Mouse (Mus musculus): Measurements from ENCODE around the gene Cyp2d10.

The Cyp2d10 gene

DNA sequence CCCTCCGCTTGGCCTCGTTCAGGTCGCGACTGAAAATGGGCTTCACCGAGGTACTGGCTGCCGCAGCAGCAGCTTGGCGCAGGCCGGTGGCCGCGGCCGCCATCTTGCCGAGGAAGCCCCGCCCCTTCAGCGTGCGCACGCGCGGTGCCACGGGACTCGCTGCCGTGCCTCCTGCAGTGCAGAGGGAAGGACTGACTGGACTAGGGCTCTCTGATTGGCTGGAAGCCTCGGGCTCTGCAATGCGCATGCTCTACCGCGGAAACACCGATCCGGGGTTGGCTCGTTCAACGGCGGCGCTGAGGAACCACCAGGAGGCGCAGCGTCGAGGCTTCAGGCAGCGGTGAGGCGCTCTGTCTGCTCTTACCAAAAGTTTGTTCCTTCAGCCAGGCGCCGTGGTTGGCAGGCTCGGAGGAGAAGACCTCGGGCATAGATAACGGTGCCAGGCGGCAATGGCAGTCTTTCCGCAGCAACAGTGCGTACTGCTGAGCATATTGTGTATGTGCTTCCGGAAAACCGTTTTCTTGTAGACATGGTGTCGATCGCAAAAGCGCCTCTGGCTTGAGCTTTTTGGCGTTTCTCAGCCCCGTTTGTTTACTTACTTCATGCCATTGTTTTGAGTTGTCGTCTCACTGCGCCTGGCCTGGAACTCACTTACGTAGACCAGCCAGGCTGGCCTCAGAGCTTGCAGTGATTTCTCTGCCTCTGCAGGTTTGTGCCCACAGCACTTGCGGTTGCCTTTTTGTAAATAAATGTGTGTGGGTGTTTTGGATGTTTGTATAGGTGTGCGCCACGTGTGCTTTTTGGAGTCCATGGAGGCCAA, 52.7 kb downstream of the Cyp2d10 start, which contains the start of gene Ndufa6:
Gene Ndufa6 (minus strand): TSS at position 197 of the 820 bp plus-strand sequence.
- DNase-seq, result peak; percentile 98

DNA sequence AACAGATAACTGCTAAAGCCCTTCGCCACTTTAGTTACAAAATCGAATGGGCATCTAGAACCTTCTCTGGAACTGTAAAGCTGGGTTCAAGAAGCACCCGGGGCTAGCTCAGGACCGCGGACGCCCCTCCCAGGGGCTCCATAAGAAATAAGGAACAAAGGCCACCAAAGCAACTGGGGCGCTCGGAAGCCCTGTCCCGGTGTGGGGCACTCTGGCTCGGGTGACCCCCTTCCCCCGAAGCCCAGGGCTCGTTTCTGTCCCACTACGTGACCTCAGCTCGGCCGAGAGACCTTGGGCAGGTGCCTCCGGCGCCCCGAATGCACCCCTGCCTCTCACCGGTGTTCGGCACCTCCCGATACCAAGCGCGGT, 53.3 kb downstream of the Cyp2d10 start:
- no peak for DNase-seq

DNA sequence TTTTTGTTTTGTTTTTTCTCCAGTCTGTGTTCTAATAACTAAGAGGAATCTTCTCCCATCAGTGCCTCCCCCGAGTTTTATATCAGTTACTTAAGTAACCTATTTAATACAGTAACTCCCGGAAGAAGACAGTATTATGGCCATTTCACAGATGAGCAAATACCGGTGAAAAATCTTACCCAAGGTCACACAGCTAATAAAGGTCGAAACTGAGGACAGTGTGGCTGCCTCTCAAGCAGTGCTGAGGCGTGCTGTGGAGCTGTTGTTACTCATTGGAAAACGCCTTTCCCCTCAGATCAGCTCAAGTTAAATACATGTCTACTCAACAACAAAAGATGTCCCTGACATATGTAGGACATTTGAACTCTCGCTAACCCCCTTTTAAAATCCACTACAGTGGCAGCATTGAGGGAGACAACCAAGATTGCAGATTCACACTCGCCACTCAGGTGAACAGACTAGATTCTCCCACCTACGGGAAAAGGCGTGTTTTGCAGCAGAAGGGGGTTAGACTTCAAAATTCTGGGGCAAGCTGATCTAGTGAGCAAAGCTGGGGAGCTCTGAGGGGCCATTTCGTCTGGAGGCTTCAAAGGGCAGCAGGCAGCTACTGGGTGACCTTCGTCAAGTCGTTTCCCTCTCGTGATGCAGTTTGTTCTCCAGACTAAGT, 53.8 kb downstream of the Cyp2d10 start:
- DNase-seq, result no peak
